Mouse (Mus musculus) ES-Bruce4 (cell line): ENCODE data around the gene Uso1. TPM values are rescaled to one million over a fixed set of nuclear protein-coding genes. Genes with fewer than 3 reads are reported as not detected.

Experiments
- H3K27ac ChIP-seq: 2 replicates; pipeline ENCODE4 v1.5.1; 2012; ENCODE audit warnings: low read length, inconsistent platforms; ENCODE audit not compliant: insufficient read depth
- H3K27me3 ChIP-seq: 2 replicates; pipeline ENCODE4 v1.6.1; 2012; ENCODE audit warnings: mild to moderate bottlenecking, low read length, inconsistent platforms; ENCODE audit not compliant: control insufficient read depth, poor library complexity, insufficient read depth, severe bottlenecking
- H3K36me3 ChIP-seq: 2 replicates; pipeline ENCODE4 v1.6.1; 2012; ENCODE audit warnings: inconsistent platforms, mild to moderate bottlenecking, low read length, moderate library complexity; ENCODE audit not compliant: control insufficient read depth, poor library complexity, insufficient read depth, severe bottlenecking
- H3K4me1 ChIP-seq: one replicate; pipeline ENCODE4 v1.8.1; 2011; ENCODE audit warnings: low read length; ENCODE audit not compliant: control insufficient read depth, insufficient read depth
- H3K4me3 ChIP-seq: 2 replicates; pipeline ENCODE4 v1.5.1; 2011; ENCODE audit warnings: low read depth, mild to moderate bottlenecking, low read length
- H3K9ac ChIP-seq: 2 replicates; pipeline ENCODE4 v1.6.1; 2012; ENCODE audit warnings: low read depth, mild to moderate bottlenecking, inconsistent platforms; ENCODE audit not compliant: poor library complexity, severe bottlenecking
- H3K9me3 ChIP-seq: replicated peaks from 2 replicates; pipeline ENCODE4 v1.6.1; 2012; ENCODE audit warnings: mild to moderate bottlenecking, low read length, inconsistent platforms; ENCODE audit not compliant: control insufficient read depth, poor library complexity, insufficient read depth, severe bottlenecking
- CTCF ChIP-seq: IDR thresholded peaks from one replicate; pipeline ENCODE4 v1.8.1; 2011; ENCODE audit warnings: low read depth, low read length
- EP300 ChIP-seq: IDR thresholded peaks from 2 replicates; pipeline ENCODE4 v1.6.1; 2011; ENCODE audit warnings: low read depth, low read length; ENCODE audit not compliant: insufficient read depth
- POLR2A ChIP-seq: IDR thresholded peaks from one replicate; pipeline ENCODE4 v1.8.1; 2011; ENCODE audit warnings: low read length; ENCODE audit not compliant: insufficient read depth
- polyA plus RNA-seq: library from polyadenylated mRNA; stranded (reverse); fragments of >200 nt; gene quantifications from 2 replicates; pipeline ENCODE4 v1.2.4, GENCODE M21; 2011; ENCODE audit warnings: low read depth; ENCODE audit not compliant: missing spikeins, insufficient read depth, insufficient read length

The Uso1 gene
- polyA plus RNA-seq, 1 experiment: 72.8 TPM

- no peak overlapping the region for H3K9ac ChIP-seq
- no peak overlapping the region for H3K27ac ChIP-seq
- no peaks in the 10 kb centered on the region for H3K9me3 ChIP-seq
- TF ChIP-seq POLR2A: no peak
- TF ChIP-seq CTCF: no peak
- no peak for TF ChIP-seq EP300
- H3K36me3 ChIP-seq: no peaks in the 10 kb centered on the region
- no peaks in the 10 kb centered on the region for H3K27me3 ChIP-seq
- no peaks in the 10 kb centered on the region for H3K4me1 ChIP-seq
- H3K4me3 ChIP-seq: no peak overlapping the region
Observed at GRCm38 (mm10) chr5:92229514-92229913, 91.8 kb downstream of the Uso1 start.

DNA sequence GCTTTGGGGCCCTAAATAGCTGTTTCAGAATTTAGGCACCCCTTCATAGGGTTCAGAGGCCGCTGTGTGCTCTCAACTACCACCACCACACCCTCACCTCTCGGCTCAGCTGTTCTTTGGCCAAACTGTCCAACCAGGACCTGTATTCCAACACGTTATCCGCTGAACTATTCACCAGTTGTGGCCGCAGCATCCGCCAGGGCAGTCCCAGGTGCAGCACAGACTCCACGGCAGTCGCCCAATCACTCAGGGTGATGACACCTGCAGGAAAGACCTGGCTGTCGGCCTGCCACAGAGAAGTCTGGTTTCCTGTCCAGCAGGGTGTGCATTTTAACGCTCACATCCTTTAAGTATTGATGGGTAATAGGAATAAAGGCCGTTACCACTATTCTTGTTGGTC is 92.6 kb downstream of the Uso1 start:
- Histone ChIP-seq H3K4me3 (no peak overlapping the region), H3K27me3 (no peaks in the 10 kb centered on the region), H3K27ac (no peak overlapping the region), H3K4me1 (no peaks in the 10 kb centered on the region), H3K36me3 (no peaks in the 10 kb centered on the region), H3K9me3 (no peaks in the 10 kb centered on the region), H3K9ac (no peak overlapping the region)
- TF ChIP-seq CTCF (no peak), EP300 (no peak), POLR2A (no peak)

DNA sequence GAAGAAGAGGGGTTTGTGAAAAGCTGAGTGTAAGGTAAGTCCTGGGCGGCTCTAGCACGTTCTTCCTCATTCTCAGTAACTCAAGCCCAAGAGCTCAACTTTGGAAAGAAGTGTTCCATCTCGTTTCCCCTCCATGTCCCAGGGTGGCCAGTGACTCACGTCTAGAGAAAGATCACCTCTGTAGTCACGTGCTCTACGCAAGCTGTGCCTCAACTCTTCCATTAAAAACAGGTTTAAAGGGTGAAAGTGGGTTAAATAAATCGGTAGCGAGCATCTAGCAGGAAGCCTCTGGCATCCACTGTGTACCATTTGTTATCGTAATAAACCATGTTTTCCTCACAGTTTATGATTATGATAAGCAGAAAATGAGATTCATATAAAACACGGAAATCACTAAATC is 94.1 kb downstream of the Uso1 start:
- H3K27me3 ChIP-seq: no peaks in the 10 kb centered on the region
- H3K9me3 ChIP-seq: no peaks in the 10 kb centered on the region
- H3K4me1 ChIP-seq: no peaks in the 10 kb centered on the region
- no peaks in the 10 kb centered on the region for H3K36me3 ChIP-seq
- TF ChIP-seq EP300 (no peak), POLR2A (no peak), CTCF (no peak)
- H3K9ac ChIP-seq: no peak overlapping the region
- no peak overlapping the region for H3K27ac ChIP-seq
- H3K4me3 ChIP-seq: no peak overlapping the region

DNA sequence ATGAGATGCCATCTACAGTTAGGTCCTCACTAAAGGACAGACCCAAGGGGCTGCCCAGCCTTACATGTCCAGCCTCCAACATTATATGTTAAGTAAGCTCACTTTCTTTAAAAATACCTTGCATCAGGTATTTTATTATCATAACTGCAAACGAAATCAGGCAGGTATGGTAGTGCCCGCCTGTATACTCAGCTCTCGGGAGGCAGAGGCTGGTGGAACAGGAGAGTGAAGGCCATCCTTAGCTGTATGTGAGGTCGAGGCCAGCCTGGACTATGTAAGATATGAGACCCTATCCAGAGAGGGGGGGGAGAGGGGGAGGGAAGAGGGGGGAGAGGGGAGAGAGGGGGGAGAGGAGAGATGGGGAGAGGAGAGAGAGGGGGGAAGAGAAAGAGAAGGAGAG is 95.6 kb downstream of the Uso1 start:
- no peak overlapping the region for H3K27ac ChIP-seq
- H3K4me3 ChIP-seq: no peak overlapping the region
- no peak overlapping the region for H3K9ac ChIP-seq
- no peaks in the 10 kb centered on the region for H3K9me3 ChIP-seq
- H3K4me1 ChIP-seq: no peaks in the 10 kb centered on the region
- no peaks in the 10 kb centered on the region for H3K27me3 ChIP-seq
- H3K36me3 ChIP-seq: no peaks in the 10 kb centered on the region
- TF ChIP-seq EP300: no peak
- no peak for TF ChIP-seq CTCF

GRCm38 (mm10) chr5:92234939-92235557 is 97.3 kb downstream of the Uso1 start:
- Histone ChIP-seq H3K9me3 (no peaks in the 10 kb centered on the region), H3K27ac (no peak overlapping the region), H3K9ac (no peak overlapping the region), H3K27me3 (no peaks in the 10 kb centered on the region), H3K36me3 (no peaks in the 10 kb centered on the region), H3K4me1 (no peaks in the 10 kb centered on the region), H3K4me3 (no peak overlapping the region)
- no peak for TF ChIP-seq CTCF
- TF ChIP-seq POLR2A: no peak
- TF ChIP-seq EP300: no peak

- TF ChIP-seq CTCF (peak; percentile 45), POLR2A (peak; percentile 9), EP300 (no peak)
- Histone ChIP-seq H3K27ac (peak overlapping the region; percentile 23; the same call in 1 of the 2 replicates), H3K36me3 (no peaks in the 10 kb centered on the region), H3K9ac (peak overlapping the region; percentile 54), H3K9me3 (no peaks in the 10 kb centered on the region), H3K4me3 (peak overlapping the region; percentile 66), H3K27me3 (no peaks in the 10 kb centered on the region), H3K4me1 (no peaks in the 10 kb centered on the region)
Observed at GRCm38 (mm10) chr5:92239333-92240232, 101.8 kb downstream of the Uso1 start.
